Mouse (Mus musculus): Measurements from ENCODE around the gene Gm44579. TPM values are rescaled to one million over a fixed set of nuclear protein-coding genes. Genes with fewer than 3 reads are reported as not detected.

The Gm44579 gene
- polyA plus RNA-seq, 1 experiment from 2014 or later = not detected

- no peaks in the 10 kb centered on the region for H3K9me3 ChIP-seq (ENCODE audit: low read length)
- peaks cover 10% of the 10 kb centered on the region for H3K27me3 ChIP-seq (replicated peaks; ENCODE audit: insufficient read depth, low read length)
- TF ChIP-seq CTCF (IDR thresholded peaks at IDR 0.05) = no peak
- TF ChIP-seq EP300 (IDR thresholded peaks at IDR 0.05) = no peak
- no peak for DNase-seq (ENCODE audit: low spot score)
- H3K4me3 ChIP-seq (ENCODE audit: low read depth, low read length) = no peak overlapping the region
- H3K4me1 ChIP-seq (ENCODE audit: insufficient read depth, low read depth, low read length) = no peaks in the 10 kb centered on the region
- 56% methylated on average over 4 of the region's 4 CpGs for WGBS
- no peaks in the 10 kb centered on the region for H3K36me3 ChIP-seq (ENCODE audit: insufficient read depth, low read length)
- H3K9ac ChIP-seq (replicated peaks; ENCODE audit: low read depth) = no peak overlapping the region
- H3K27ac ChIP-seq (ENCODE audit: low read length) = no peak overlapping the region
- ATAC-seq = no peak
- no peak overlapping the region for H3K4me2 ChIP-seq (replicated peaks; ENCODE audit: low read depth, low read length)
These were observed 58.2 kb downstream of the Gm44579 start for GRCm38 (mm10) chr15:98162561-98162960.

DNA sequence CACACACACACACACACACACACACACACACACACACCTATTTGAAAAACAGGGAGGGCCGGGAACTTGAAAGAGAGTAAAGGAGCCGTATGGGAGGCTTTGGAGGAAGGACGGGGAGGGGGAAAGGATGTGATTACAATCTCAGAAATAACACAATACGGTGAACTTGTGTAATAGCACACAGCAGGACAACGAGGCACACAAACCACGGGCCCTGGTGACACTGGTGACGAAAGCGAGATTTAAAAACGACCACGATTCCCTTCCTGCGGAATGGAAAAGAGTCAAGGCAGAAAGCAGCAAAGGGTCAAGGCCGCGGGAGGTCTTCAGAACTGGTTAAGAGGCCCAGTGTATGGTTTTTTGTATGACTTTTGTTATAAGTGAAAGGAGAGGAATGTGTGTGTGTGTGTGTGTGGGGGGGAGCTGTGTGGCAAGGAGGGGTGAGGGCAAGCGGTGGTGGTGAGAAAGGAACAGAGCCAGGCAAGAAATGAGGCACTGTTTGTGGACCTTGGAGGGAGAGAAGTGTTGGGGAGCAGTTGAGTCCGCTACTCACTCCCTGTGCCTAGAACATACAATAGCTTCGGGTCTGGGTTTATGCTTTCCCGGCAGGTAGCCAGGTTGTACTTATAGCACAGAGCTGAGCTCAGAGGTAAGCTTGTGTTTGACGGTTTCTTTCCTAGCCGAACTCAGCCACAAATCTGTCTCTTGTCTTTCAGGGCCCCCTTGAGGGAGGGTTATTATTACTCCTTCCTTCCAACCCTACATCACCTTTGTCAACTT is 59.6 kb downstream of the Gm44579 start:
- Histone ChIP-seq H3K4me1 (ENCODE audit: insufficient read depth, low read depth, low read length) (no peaks in the 10 kb centered on the region), H3K36me3 (ENCODE audit: insufficient read depth, low read length) (no peaks in the 10 kb centered on the region), H3K4me2 (replicated peaks; ENCODE audit: low read depth, low read length) (no peak overlapping the region), H3K27ac (ENCODE audit: low read length) (no peak overlapping the region), H3K4me3 (ENCODE audit: low read depth, low read length) (no peak overlapping the region), H3K27me3 (replicated peaks; ENCODE audit: insufficient read depth, low read length) (no peaks in the 10 kb centered on the region), H3K9me3 (ENCODE audit: low read length) (no peaks in the 10 kb centered on the region), H3K9ac (replicated peaks; ENCODE audit: low read depth) (no peak overlapping the region)
- ATAC-seq (no peak; the same call in 1 of the 2 replicates), DNase-seq (ENCODE audit: low spot score) (no peak)
- TF ChIP-seq CTCF (IDR thresholded peaks at IDR 0.05) (no peak), EP300 (IDR thresholded peaks at IDR 0.05) (no peak)
- WGBS = 62% methylated on average over 19 of the region's 19 CpGs

- no peak for ATAC-seq
- H3K4me2 ChIP-seq (replicated peaks; ENCODE audit: low read depth, low read length) = no peak overlapping the region
- no peak overlapping the region for H3K9ac ChIP-seq (replicated peaks; ENCODE audit: low read depth)
- H3K9me3 ChIP-seq (ENCODE audit: low read length) = no peaks in the 10 kb centered on the region
- TF ChIP-seq EP300 (IDR thresholded peaks at IDR 0.05) (no peak), CTCF (IDR thresholded peaks at IDR 0.05) (no peak)
- H3K27me3 ChIP-seq (replicated peaks; ENCODE audit: insufficient read depth, low read length) = no peaks in the 10 kb centered on the region
- no peak overlapping the region for H3K27ac ChIP-seq (ENCODE audit: low read length)
- no peaks in the 10 kb centered on the region for H3K4me1 ChIP-seq (ENCODE audit: insufficient read depth, low read depth, low read length)
- no peaks in the 10 kb centered on the region for H3K36me3 ChIP-seq (ENCODE audit: insufficient read depth, low read length)
- 40% methylated on average over 1 of the region's 1 CpGs for WGBS
- H3K4me3 ChIP-seq (ENCODE audit: low read depth, low read length) = no peak overlapping the region
- DNase-seq (ENCODE audit: low spot score) = no peak
These were observed 63.5 kb downstream of the Gm44579 start for GRCm38 (mm10) chr15:98157253-98157652.

DNA sequence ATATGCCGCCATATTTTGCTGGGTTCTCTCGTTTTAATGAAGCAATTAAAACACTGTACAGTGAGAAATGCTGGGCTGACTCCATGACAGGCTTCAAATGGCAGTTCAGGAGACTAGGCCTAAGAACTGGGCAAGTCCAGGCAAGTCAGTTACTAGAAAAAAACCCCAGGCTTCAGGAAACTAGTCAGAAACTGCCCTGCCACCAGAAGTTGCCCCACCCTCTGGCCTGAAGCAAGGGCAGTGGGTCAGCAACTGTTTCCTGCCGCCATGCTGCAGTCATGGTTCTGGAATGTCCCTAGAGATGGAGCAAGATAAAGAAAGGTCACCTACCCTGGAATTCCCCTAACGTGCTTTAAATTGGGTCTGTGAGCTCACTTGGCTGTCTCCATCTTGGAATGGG is 64.8 kb downstream of the Gm44579 start:
- no peak; the same call in 1 of the 2 replicates for ATAC-seq
- no peak overlapping the region for H3K4me2 ChIP-seq (replicated peaks; ENCODE audit: low read depth, low read length)

GRCm38 (mm10) chr15:98155272-98155671 is 65.5 kb downstream of the Gm44579 start:
- no peak overlapping the region for H3K4me2 ChIP-seq (replicated peaks; ENCODE audit: low read depth, low read length)
- no peaks in the 10 kb centered on the region for H3K36me3 ChIP-seq (ENCODE audit: insufficient read depth, low read length)
- no peak for DNase-seq (ENCODE audit: low spot score)
- no peaks in the 10 kb centered on the region for H3K4me1 ChIP-seq (ENCODE audit: insufficient read depth, low read depth, low read length)
- no peak for TF ChIP-seq CTCF (IDR thresholded peaks at IDR 0.05)
- no peak for TF ChIP-seq EP300 (IDR thresholded peaks at IDR 0.05)
- no peaks in the 10 kb centered on the region for H3K9me3 ChIP-seq (ENCODE audit: low read length)
- H3K9ac ChIP-seq (replicated peaks; ENCODE audit: low read depth) = no peak overlapping the region
- WGBS = 89% methylated on average over 5 of the region's 5 CpGs
- H3K4me3 ChIP-seq (ENCODE audit: low read depth, low read length) = no peak overlapping the region
- no peak for ATAC-seq
- no peak overlapping the region for H3K27ac ChIP-seq (ENCODE audit: low read length)
- H3K27me3 ChIP-seq (replicated peaks; ENCODE audit: insufficient read depth, low read length) = no peaks in the 10 kb centered on the region

More for the DNA sequence above, 64.8 kb downstream of the Gm44579 start:
- H3K27me3 ChIP-seq (replicated peaks; ENCODE audit: insufficient read depth, low read length) = no peaks in the 10 kb centered on the region
- H3K27ac ChIP-seq (ENCODE audit: low read length) = no peak overlapping the region
- DNase-seq (ENCODE audit: low spot score) = no peak
- H3K4me1 ChIP-seq (ENCODE audit: insufficient read depth, low read depth, low read length) = no peaks in the 10 kb centered on the region
- no peaks in the 10 kb centered on the region for H3K36me3 ChIP-seq (ENCODE audit: insufficient read depth, low read length)
- no peaks in the 10 kb centered on the region for H3K9me3 ChIP-seq (ENCODE audit: low read length)
- 56% methylated on average over 4 of the region's 4 CpGs for WGBS
- no peak overlapping the region for H3K4me3 ChIP-seq (ENCODE audit: low read depth, low read length)
- no peak overlapping the region for H3K9ac ChIP-seq (replicated peaks; ENCODE audit: low read depth)
- no peak for TF ChIP-seq CTCF (IDR thresholded peaks at IDR 0.05)
- TF ChIP-seq EP300 (IDR thresholded peaks at IDR 0.05) = no peak

DNA sequence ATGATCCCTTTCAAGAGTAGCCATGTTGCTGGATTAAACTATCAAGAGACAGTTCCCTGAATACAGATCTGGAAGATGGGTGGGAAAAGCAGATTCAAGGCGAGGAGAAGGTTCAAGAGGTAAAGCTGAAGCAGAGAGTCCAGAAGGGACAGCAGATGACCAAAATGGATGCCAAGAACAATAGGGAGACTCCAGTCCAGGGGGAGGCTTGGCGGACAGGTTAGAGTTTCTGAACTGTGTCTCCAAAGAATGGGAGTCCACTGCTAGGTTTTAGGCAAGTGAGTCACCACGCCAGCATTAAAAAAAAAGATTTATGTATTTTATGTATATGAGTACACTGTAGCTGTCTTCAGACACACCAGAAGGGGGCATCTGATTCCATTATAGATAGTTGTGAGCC is 66.1 kb downstream of the Gm44579 start:
- H3K36me3 ChIP-seq (ENCODE audit: insufficient read depth, low read length) = no peaks in the 10 kb centered on the region
- H3K9me3 ChIP-seq (ENCODE audit: low read length) = no peaks in the 10 kb centered on the region
- no peak overlapping the region for H3K4me2 ChIP-seq (replicated peaks; ENCODE audit: low read depth, low read length)
- H3K9ac ChIP-seq (replicated peaks; ENCODE audit: low read depth) = no peak overlapping the region
- 70% methylated on average over 3 of the region's 3 CpGs for WGBS
- DNase-seq (ENCODE audit: low spot score) = no peak
- no peak for ATAC-seq
- no peaks in the 10 kb centered on the region for H3K27me3 ChIP-seq (replicated peaks; ENCODE audit: insufficient read depth, low read length)
- H3K4me1 ChIP-seq (ENCODE audit: insufficient read depth, low read depth, low read length) = no peaks in the 10 kb centered on the region
- no peak overlapping the region for H3K27ac ChIP-seq (ENCODE audit: low read length)
- TF ChIP-seq EP300 (IDR thresholded peaks at IDR 0.05) = no peak
- TF ChIP-seq CTCF (IDR thresholded peaks at IDR 0.05) = no peak
- no peak overlapping the region for H3K4me3 ChIP-seq (ENCODE audit: low read depth, low read length)

Measured in lung, postnatal 0 days (tissue).